Mouse (Mus musculus) liver, adult 2 months (tissue): Measurements from ENCODE around the gene Ppp1r1a. TPM values are rescaled to one million over a fixed set of nuclear protein-coding genes. Genes with fewer than 3 reads are reported as not detected.

Experiments
- DNase-seq: peaks from one replicate; pipeline ENCODE4 v3.0.0-alpha.2; 2011; ENCODE audit warnings: low read depth, low spot score; ENCODE audit errors: extremely low read depth
- H3K27ac ChIP-seq: fragments of 200-500 bp; replicated peaks from 2 replicates; pipeline ENCODE4 v1.5.1; 2012; ENCODE audit warnings: low read depth, mild to moderate bottlenecking, control low read depth, inconsistent platforms, low read length; ENCODE audit not compliant: insufficient read depth
- H3K27me3 ChIP-seq: fragments of 200-500 bp; 2 replicates; pipeline ENCODE4 v1.6.1; 2012; ENCODE audit warnings: mild to moderate bottlenecking, moderate library complexity, low read length, inconsistent platforms; ENCODE audit not compliant: control insufficient read depth, insufficient read depth
- H3K36me3 ChIP-seq: fragments of 200-500 bp; 2 replicates; pipeline ENCODE4 v1.6.1; 2012; ENCODE audit warnings: low read length, inconsistent platforms; ENCODE audit not compliant: control insufficient read depth, insufficient read depth
- H3K4me1 ChIP-seq: fragments of 200-500 bp; 2 replicates; pipeline ENCODE4 v1.6.1; 2011; ENCODE audit warnings: low read length; ENCODE audit not compliant: control insufficient read depth, insufficient read depth
- H3K4me3 ChIP-seq: fragments of 200-500 bp; 2 replicates; pipeline ENCODE4 v1.5.1; 2011; ENCODE audit warnings: low read depth, mild to moderate bottlenecking, control low read depth, low read length, moderate library complexity; ENCODE audit not compliant: insufficient read depth
- H3K79me2 ChIP-seq: fragments of 200-500 bp; 2 replicates; pipeline ENCODE4 v1.6.1; 2012; ENCODE audit warnings: inconsistent platforms, mild to moderate bottlenecking, low read length, moderate library complexity; ENCODE audit not compliant: control insufficient read depth, insufficient read depth
- H3K9ac ChIP-seq: fragments of 200-500 bp; 2 replicates; pipeline ENCODE4 v1.6.1; 2012; ENCODE audit warnings: low read depth, mild to moderate bottlenecking, control low read depth, inconsistent platforms, low read length
- CTCF ChIP-seq: fragments of 200-500 bp; IDR thresholded peaks from 2 replicates; pipeline ENCODE4 v1.5.1; 2011; ENCODE audit warnings: low read depth, low read length, control low read depth
- POLR2A ChIP-seq: fragments of 200-500 bp; IDR thresholded peaks from 2 replicates; pipeline ENCODE4 v1.6.1; 2011; ENCODE audit warnings: low read length, control low read depth; ENCODE audit not compliant: insufficient read depth; ENCODE audit errors: extremely low read depth
- WGBS: fragments of 180-500 bp; shearing (Covaris S2); methylation state at CpG from one replicate; pipeline ENCODE4 v1.1.7; 2018; 5-methylcytosine and 5-hydroxymethylcytosine counted together
- polyA plus RNA-seq: library from polyadenylated mRNA; depleted of rRNA; stranded (reverse); fragments of >200 nt; gene quantifications from 2 replicates; pipeline ENCODE4 v1.2.3, GENCODE M21; 2012
- total RNA-seq: library from RNA; depleted of rRNA; stranded (reverse); fragments of >200 nt; gene quantifications from 2 replicates; pipeline ENCODE4 v1.2.3, GENCODE M21; 2014

Gene Ppp1r1a
- total and polyA plus RNA-seq, 2 experiments, result 0.09 TPM; not detected in 1

GRCm38 (mm10) chr15:103511652-103512051 is 26.2 kb downstream of the Ppp1r1a start:
- DNase-seq, result no peak
- no peak overlapping the region for H3K4me3 ChIP-seq
- H3K9ac ChIP-seq, result no peak overlapping the region
- H3K36me3 ChIP-seq, result no peaks in the 10 kb centered on the region
- no peaks in the 10 kb centered on the region for H3K27me3 ChIP-seq
- no peak for TF ChIP-seq CTCF
- TF ChIP-seq POLR2A, result no peak
- no peak overlapping the region for H3K27ac ChIP-seq
- H3K4me1 ChIP-seq, result peaks cover 4% of the 10 kb centered on the region; the same call in 1 of the 2 replicates
- 48% methylated on average over 1 of the region's 1 CpGs for WGBS
- no peaks in the 10 kb centered on the region for H3K79me2 ChIP-seq

GRCm38 (mm10) chr15:103509317-103509716 is 28.5 kb downstream of the Ppp1r1a start:
- Histone ChIP-seq H3K27ac (no peak overlapping the region), H3K79me2 (no peaks in the 10 kb centered on the region), H3K4me3 (no peak overlapping the region), H3K27me3 (no peaks in the 10 kb centered on the region), H3K36me3 (no peaks in the 10 kb centered on the region), H3K9ac (no peak overlapping the region), H3K4me1 (peaks cover 4% of the 10 kb centered on the region; the same call in 1 of the 2 replicates)
- no peak for TF ChIP-seq POLR2A
- no peak for TF ChIP-seq CTCF
- no peak for DNase-seq
- WGBS, result 56% methylated on average over 3 of the region's 3 CpGs

GRCm38 (mm10) chr15:103503660-103504059 is 34.1 kb downstream of the Ppp1r1a start:
- Histone ChIP-seq H3K4me1 (no peaks in the 10 kb centered on the region), H3K27ac (no peak overlapping the region), H3K4me3 (no peak overlapping the region), H3K27me3 (peaks cover 4% of the 10 kb centered on the region; the same call in 1 of the 2 replicates), H3K79me2 (no peaks in the 10 kb centered on the region), H3K9ac (no peak overlapping the region), H3K36me3 (no peaks in the 10 kb centered on the region)
- TF ChIP-seq POLR2A, result no peak
- TF ChIP-seq CTCF, result no peak
- DNase-seq, result no peak
- 38% methylated on average over 12 of the region's 12 CpGs for WGBS

- H3K27me3 ChIP-seq, result peaks cover 4% of the 10 kb centered on the region; the same call in 1 of the 2 replicates
- no peak for TF ChIP-seq POLR2A
- no peak for TF ChIP-seq CTCF
- no peaks in the 10 kb centered on the region for H3K4me1 ChIP-seq
- H3K36me3 ChIP-seq, result no peaks in the 10 kb centered on the region
- no peak for DNase-seq
- H3K79me2 ChIP-seq, result no peaks in the 10 kb centered on the region
- H3K27ac ChIP-seq, result no peak overlapping the region
- H3K9ac ChIP-seq, result no peak overlapping the region
- H3K4me3 ChIP-seq, result no peak overlapping the region
- WGBS, result 10% methylated on average over 15 of the region's 15 CpGs
Measured at GRCm38 (mm10) chr15:103503251-103503600, 34.6 kb downstream of the Ppp1r1a start.

- H3K4me3 ChIP-seq, result no peak within 1 kb of the TSS
- no peak within 1 kb of the TSS for H3K27ac ChIP-seq
- no peaks in the 10 kb centered on the region for H3K4me1 ChIP-seq
- no peak within 1 kb of the TSS for H3K9ac ChIP-seq
- H3K27me3 ChIP-seq, result peaks cover 4% of the 10 kb centered on the region; the same call in 1 of the 2 replicates
- TF ChIP-seq POLR2A, result no peak
- TF ChIP-seq CTCF, result no peak
- H3K79me2 ChIP-seq, result no peaks in the 10 kb centered on the region
- 6% methylated on average over 49 of the region's 63 CpGs for WGBS
- no peaks in the 10 kb centered on the region for H3K36me3 ChIP-seq
- no peak for DNase-seq
Measured at GRCm38 (mm10) chr15:103502435-103503250, 35.2 kb downstream of the Ppp1r1a start, which contains the start of gene Pde1b. Pde1b (plus strand) TSS chr15:103503034.

- Histone ChIP-seq H3K4me1 (no peaks in the 10 kb centered on the region), H3K27ac (no peak overlapping the region), H3K4me3 (no peak overlapping the region), H3K9ac (no peak overlapping the region), H3K27me3 (peaks cover 4% of the 10 kb centered on the region; the same call in 1 of the 2 replicates), H3K79me2 (no peaks in the 10 kb centered on the region), H3K36me3 (no peaks in the 10 kb centered on the region)
- DNase-seq, result no peak
- 33% methylated on average over 2 of the region's 2 CpGs for WGBS
- no peak for TF ChIP-seq POLR2A
- no peak for TF ChIP-seq CTCF
Measured at GRCm38 (mm10) chr15:103501186-103501585, 36.6 kb downstream of the Ppp1r1a start.
